Mouse (Mus musculus): Measurements from ENCODE around the gene Mrps2. TPM values are rescaled to one million over a fixed set of nuclear protein-coding genes. Genes with fewer than 3 reads are reported as not detected.
"Not testable (repeated sequence)": the region's sequence is repeated elsewhere in the genome, so short reads cannot be mapped to it uniquely, and the experiment has no call there.

The Mrps2 gene
- polyA plus RNA-seq, 1 experiment = 37.2 TPM

GRCm38 (mm10) chr2:28495801-28496595, 28.1 kb downstream of the Mrps2 start:
- TF ChIP-seq CTCF (IDR thresholded peaks at IDR 0.05; ENCODE audit: extremely low read depth, insufficient read depth, low read length) (no peak), POLR2A (IDR thresholded peaks at IDR 0.05; ENCODE audit: extremely low read depth, insufficient read depth, low read length) (no peak)
- H3K4me1 ChIP-seq (ENCODE audit: control insufficient read depth, insufficient read depth, low read length) = no peaks in the 10 kb centered on the region
- no peak overlapping the region for H3K27ac ChIP-seq (ENCODE audit: insufficient read depth, low read length)
- H3K4me3 ChIP-seq (ENCODE audit: insufficient read depth, low read length) = no peak overlapping the region

- TF ChIP-seq CTCF (IDR thresholded peaks at IDR 0.05; ENCODE audit: extremely low read depth, insufficient read depth, low read length) (no peak), POLR2A (IDR thresholded peaks at IDR 0.05; ENCODE audit: extremely low read depth, insufficient read depth, low read length) (no peak)
- Histone ChIP-seq H3K4me3 (ENCODE audit: insufficient read depth, low read length) (no peak within 1 kb of the TSS), H3K4me1 (ENCODE audit: control insufficient read depth, insufficient read depth, low read length) (no peaks in the 10 kb centered on the region), H3K27ac (ENCODE audit: insufficient read depth, low read length) (no peak within 1 kb of the TSS)
Measured at GRCm38 (mm10) chr2:28496671-28497070, 28.8 kb downstream of the Mrps2 start, which contains the start of gene Gbgt1. TSS of gene Gbgt1 (plus strand) at chr2:28496891.

- TF ChIP-seq CTCF (IDR thresholded peaks at IDR 0.05; ENCODE audit: extremely low read depth, insufficient read depth, low read length) = no peak
- TF ChIP-seq POLR2A (IDR thresholded peaks at IDR 0.05; ENCODE audit: extremely low read depth, insufficient read depth, low read length) = no peak
- Histone ChIP-seq H3K4me3 (ENCODE audit: insufficient read depth, low read length) (no peak overlapping the region), H3K27ac (ENCODE audit: insufficient read depth, low read length) (no peak overlapping the region), H3K4me1 (ENCODE audit: control insufficient read depth, insufficient read depth, low read length) (no peaks in the 10 kb centered on the region)
Measured at GRCm38 (mm10) chr2:28497561-28497960, 29.7 kb downstream of the Mrps2 start.

- H3K4me3 ChIP-seq (ENCODE audit: insufficient read depth, low read length) = no peak overlapping the region
- TF ChIP-seq POLR2A (IDR thresholded peaks at IDR 0.05; ENCODE audit: extremely low read depth, insufficient read depth, low read length) (no peak), CTCF (IDR thresholded peaks at IDR 0.05; ENCODE audit: extremely low read depth, insufficient read depth, low read length) (no peak)
- H3K4me1 ChIP-seq (ENCODE audit: control insufficient read depth, insufficient read depth, low read length) = no peaks in the 10 kb centered on the region
- no peak overlapping the region for H3K27ac ChIP-seq (ENCODE audit: insufficient read depth, low read length)
Measured at GRCm38 (mm10) chr2:28498431-28498830, 30.6 kb downstream of the Mrps2 start.

GRCm38 (mm10) chr2:28502987-28503386, 35.1 kb downstream of the Mrps2 start:
- Histone ChIP-seq H3K27ac (ENCODE audit: insufficient read depth, low read length) (no peak overlapping the region), H3K4me1 (ENCODE audit: control insufficient read depth, insufficient read depth, low read length) (no peaks in the 10 kb centered on the region), H3K4me3 (ENCODE audit: insufficient read depth, low read length) (no peak overlapping the region)
- no peak for TF ChIP-seq CTCF (IDR thresholded peaks at IDR 0.05; ENCODE audit: extremely low read depth, insufficient read depth, low read length)
- no peak for TF ChIP-seq POLR2A (IDR thresholded peaks at IDR 0.05; ENCODE audit: extremely low read depth, insufficient read depth, low read length)

GRCm38 (mm10) chr2:28504676-28505075, 36.8 kb downstream of the Mrps2 start:
- Histone ChIP-seq H3K4me1 (ENCODE audit: control insufficient read depth, insufficient read depth, low read length) (no peaks in the 10 kb centered on the region), H3K27ac (ENCODE audit: insufficient read depth, low read length) (no peak overlapping the region), H3K4me3 (ENCODE audit: insufficient read depth, low read length) (no peak overlapping the region)
- TF ChIP-seq POLR2A (IDR thresholded peaks at IDR 0.05; ENCODE audit: extremely low read depth, insufficient read depth, low read length) = no peak
- TF ChIP-seq CTCF (IDR thresholded peaks at IDR 0.05; ENCODE audit: extremely low read depth, insufficient read depth, low read length) = no peak

- H3K4me1 ChIP-seq (ENCODE audit: control insufficient read depth, insufficient read depth, low read length) = no peaks in the 10 kb centered on the region
- no peak for TF ChIP-seq POLR2A (IDR thresholded peaks at IDR 0.05; ENCODE audit: extremely low read depth, insufficient read depth, low read length)
- TF ChIP-seq CTCF (IDR thresholded peaks at IDR 0.05; ENCODE audit: extremely low read depth, insufficient read depth, low read length) = no peak
- no peak within 1 kb of the TSS for H3K27ac ChIP-seq (ENCODE audit: insufficient read depth, low read length)
- H3K4me3 ChIP-seq (ENCODE audit: insufficient read depth, low read length) = no peak within 1 kb of the TSS
Measured at GRCm38 (mm10) chr2:28505795-28506194, 37.9 kb downstream of the Mrps2 start, which contains the start of gene Gm10134. TSS of gene Gm10134 (plus strand) at chr2:28506095.

GRCm38 (mm10) chr2:28506291-28506690, 38.4 kb downstream of the Mrps2 start:
- TF ChIP-seq CTCF (IDR thresholded peaks at IDR 0.05; ENCODE audit: extremely low read depth, insufficient read depth, low read length) = no peak
- TF ChIP-seq POLR2A (IDR thresholded peaks at IDR 0.05; ENCODE audit: extremely low read depth, insufficient read depth, low read length) = no peak
- H3K4me1 ChIP-seq (ENCODE audit: control insufficient read depth, insufficient read depth, low read length) = no peaks in the 10 kb centered on the region
- no peak overlapping the region for H3K27ac ChIP-seq (ENCODE audit: insufficient read depth, low read length)
- H3K4me3 ChIP-seq (ENCODE audit: insufficient read depth, low read length) = no peak overlapping the region

GRCm38 (mm10) chr2:28511600-28511999, 43.7 kb downstream of the Mrps2 start:
- H3K27ac ChIP-seq (ENCODE audit: insufficient read depth, low read length); H3K4me1 ChIP-seq (ENCODE audit: control insufficient read depth, insufficient read depth, low read length); H3K4me3 ChIP-seq (ENCODE audit: insufficient read depth, low read length): not testable (repeated sequence)

GRCm38 (mm10) chr2:28512798-28513401, 45.0 kb downstream of the Mrps2 start, which contains the start of gene Ralgds:
TSS of gene Ralgds (plus strand) at chr2:28513125.
- Histone ChIP-seq H3K27ac (ENCODE audit: insufficient read depth, low read length) (peak within 1 kb of the TSS; percentile 54; the same call in 1 of the 2 replicates), H3K4me3 (ENCODE audit: insufficient read depth, low read length) (peak within 1 kb of the TSS; percentile 69)
- peak; percentile 16; the same call in 1 of the 2 replicates for TF ChIP-seq CTCF (IDR thresholded peaks at IDR 0.05; ENCODE audit: extremely low read depth, insufficient read depth, low read length)
- TF ChIP-seq POLR2A (IDR thresholded peaks at IDR 0.05; ENCODE audit: extremely low read depth, insufficient read depth, low read length) = no peak

More at GRCm38 (mm10) chr2:28512798-28513401, 45.0 kb downstream of the Mrps2 start, which contains the start of gene Ralgds:
- peaks cover 13% of the 10 kb centered on the region for H3K4me1 ChIP-seq (ENCODE audit: control insufficient read depth, insufficient read depth, low read length)
